In genomic region chr16:30969266-30970064, GRCm38 (mm10) we compare ENCODE assay signal across 8 mouse cellular contexts.
DNase-seq lines count a peak whose midpoint lies in the region; ATAC-seq lines count a peak whose summit lies in the region.

No protein-coding gene starts in this region.

- H3K4me3 ChIP-seq in embryonic facial prominence, embryonic 10.5 days = no peak overlapping the region
- H3K4me3 ChIP-seq in stomach, embryonic 15.5 days (replicated peaks) = no peak overlapping the region

- peaks cover 52% of the 10 kb centered on the region for H3K4me1 ChIP-seq in embryonic facial prominence, embryonic 10.5 days
- H3K4me1 ChIP-seq in stomach, embryonic 15.5 days = peaks cover 36% of the 10 kb centered on the region

- H3K27me3 ChIP-seq in embryonic facial prominence, embryonic 10.5 days (replicated peaks; ENCODE audit: low read depth, poor library complexity, severe bottlenecking) = no peaks in the 10 kb centered on the region
- no peaks in the 10 kb centered on the region for H3K27me3 ChIP-seq in stomach, embryonic 15.5 days (replicated peaks)

- H3K27ac ChIP-seq in embryonic facial prominence, embryonic 10.5 days (replicated peaks) = peak overlapping the region; percentile 31; the same call in 1 of the 2 replicates
- peak overlapping the region; percentile 52 for H3K27ac ChIP-seq in stomach, embryonic 15.5 days

- H3K4me2 ChIP-seq in stomach, embryonic 15.5 days = 0 out of 2 replicates have a peak overlapping the region, but pooled peaks have one; percentile 4

- peak; percentile 50 for DNase-seq in heart, adult 8-10 months (ENCODE audit: low spot score)
- no peak for DNase-seq in heart, postnatal 14 days
- no peak for DNase-seq in embryonic facial prominence, embryonic 10.5 days (ENCODE audit: low spot score)
- DNase-seq in kidney, adult 18-20 months = peak; percentile 74
- peak; percentile 81 to 87 for DNase-seq in lung, adult 18-20 months
- no peak for DNase-seq in cerebellum, adult 11-12 months
- no peak for DNase-seq in thymus, postnatal 10 days (ENCODE audit: low spot score in 2 of 2)

- WGBS in embryonic facial prominence, embryonic 10.5 days = 71% methylated on average over 18 of the region's 18 CpGs
- 59% methylated on average over 18 of the region's 18 CpGs for WGBS in stomach, embryonic 15.5 days

- peaks cover 4% of the 10 kb centered on the region; the same call in 1 of the 2 replicates for H3K36me3 ChIP-seq in embryonic facial prominence, embryonic 10.5 days (replicated peaks)
- no peaks in the 10 kb centered on the region for H3K36me3 ChIP-seq in stomach, embryonic 15.5 days

- no peak overlapping the region for H3K9ac ChIP-seq in stomach, embryonic 15.5 days

- intact Hi-C loops in heart, postnatal 14 days (cut with DNase I) = loop anchor here (10.0 kb wide), 1 partner anchor 385 kb away; no protein-coding TSS in a partner anchor

- H3K9me3 ChIP-seq in embryonic facial prominence, embryonic 10.5 days = no peaks in the 10 kb centered on the region
- H3K9me3 ChIP-seq in stomach, embryonic 15.5 days = no peaks in the 10 kb centered on the region

- ATAC-seq in stomach, embryonic 15.5 days (ENCODE audit: insufficient read depth, low FRiP score, low read depth) = peak; percentile 67

Comparison
In these comparisons a context has a peak if more than half of its experiments do, and no peak if none do; other contexts are left out.
1. DNase-seq: peak in heart, adult 8-10 months (single experiment), kidney, adult 18-20 months (single experiment) and lung, adult 18-20 months (2 of 2); none in heart, postnatal 14 days (0 of 2), embryonic facial prominence, embryonic 10.5 days (single experiment), cerebellum, adult 11-12 months (single experiment) and thymus, postnatal 10 days (0 of 2).